Comparison of ENCODE assay signal across 11 mouse cellular contexts in the genomic region with DNA sequence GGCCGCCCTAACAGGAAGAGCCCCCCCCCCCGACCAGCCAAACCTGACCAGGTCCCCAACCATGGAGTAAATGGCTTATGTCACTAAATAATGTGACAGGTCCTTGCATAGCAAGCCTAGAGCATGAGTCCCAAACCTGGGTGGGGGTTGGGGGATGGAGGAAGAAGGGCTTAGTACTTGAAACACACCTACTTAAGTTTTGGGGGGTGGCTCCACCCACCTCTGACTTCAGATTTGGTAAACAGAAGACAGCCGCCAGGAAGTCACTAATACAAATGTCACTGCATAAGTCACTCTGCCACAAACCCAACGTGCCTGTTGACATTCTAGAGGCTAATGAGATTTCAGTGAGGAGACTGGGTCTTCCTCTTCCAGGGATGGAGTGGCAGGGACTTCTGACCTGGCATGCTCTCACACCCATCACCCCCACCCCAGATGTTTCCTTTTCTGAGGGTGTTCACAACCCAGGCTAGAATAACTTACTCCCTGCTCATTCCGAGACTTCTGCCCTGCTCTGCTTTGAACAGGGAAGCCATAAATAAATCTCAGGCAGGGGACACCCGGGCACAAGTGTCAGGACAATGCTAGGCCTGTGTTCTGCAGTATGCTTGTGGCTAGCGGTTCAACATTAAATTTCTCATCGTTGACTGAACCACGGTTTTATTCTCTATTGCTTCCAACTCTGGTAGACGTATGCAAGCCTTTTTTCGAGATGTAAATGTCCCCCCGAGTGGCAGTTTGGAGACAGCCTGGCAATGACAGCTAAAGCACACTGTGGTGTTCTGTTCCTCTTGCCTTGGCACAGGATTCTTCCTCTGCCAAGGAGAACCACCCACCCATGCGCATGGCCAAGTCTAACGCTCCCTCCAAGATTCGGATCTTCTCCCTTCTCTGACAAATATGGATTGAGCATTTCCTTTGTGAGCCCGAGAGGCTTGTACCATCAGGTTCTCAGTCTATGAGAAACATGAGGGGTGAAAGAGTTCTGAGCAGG.
DNase-seq lines count a peak whose midpoint lies in the region; ATAC-seq and TF ChIP-seq lines count a peak whose summit lies in the region.
"Had no signal": no experiment of that assay in that cellular context is flagged by ENCODE, and none has a peak within 500 bp of the region (broad histone marks: within the 10 kb centered on the region; RNA-seq: fewer than 3 reads in every experiment).

No protein-coding gene starts in this region.

- TF ChIP-seq POLR2A in thymus, adult 2 months (IDR thresholded peaks at IDR 0.05; ENCODE audit: control insufficient read depth, extremely low read depth, insufficient read depth, low read length, poor library complexity) = no peak

- no peaks in the 10 kb centered on the region for H3K27me3 ChIP-seq in lung, embryonic 15.5 days
- no peaks in the 10 kb centered on the region for H3K27me3 ChIP-seq in thymus, adult 2 months (ENCODE audit: control insufficient read depth, insufficient read depth, low read length)
- peaks cover 5% of the 10 kb centered on the region; the same call in 1 of the 2 replicates for H3K27me3 ChIP-seq in limb, embryonic 10.5 days (ENCODE audit: low read depth, poor library complexity, severe bottlenecking)
- H3K27me3 ChIP-seq: forebrain, embryonic 12.5 days had no signal

- no peak overlapping the region for H3K4me3 ChIP-seq in lung, embryonic 15.5 days
- H3K4me3 ChIP-seq in thymus, adult 2 months (ENCODE audit: control insufficient read depth, insufficient read depth, low read length) = no peak overlapping the region
- no peak overlapping the region for H3K4me3 ChIP-seq in limb, embryonic 10.5 days
- H3K4me3 ChIP-seq: forebrain, embryonic 12.5 days; heart, embryonic 10.5 days had no signal

- ATAC-seq in lung, embryonic 15.5 days (ENCODE audit: borderline replicate concordance, extremely low read depth, low FRiP score, low TSS enrichment) = 0 out of 2 replicates have a peak, but pooled peaks have one; percentile 23
- no peak for ATAC-seq in erythroblast, adult 5-6 weeks (replicated peaks; ENCODE audit: low FRiP score, poor library complexity, severe bottlenecking)
- ATAC-seq: hindbrain, embryonic 16.5 days had no signal

- H3K9ac ChIP-seq in lung, embryonic 15.5 days = no peak overlapping the region
- H3K9ac ChIP-seq: forebrain, embryonic 12.5 days had no signal

- no peak overlapping the region for H3K4me2 ChIP-seq in lung, embryonic 15.5 days
- H3K4me2 ChIP-seq: forebrain, embryonic 12.5 days; midbrain, embryonic 11.5 days had no signal

- 55% methylated on average over 16 of the region's 16 CpGs for WGBS in lung, embryonic 15.5 days
- 65% methylated on average over 16 of the region's 16 CpGs for WGBS in thymus, adult 2 months
- WGBS in limb, embryonic 10.5 days = 77% methylated on average over 16 of the region's 16 CpGs

- TF ChIP-seq CTCF in thymus, adult 2 months (IDR thresholded peaks at IDR 0.05; ENCODE audit: borderline replicate concordance, control insufficient read depth, extremely low read depth, insufficient read depth, low read length, poor library complexity) = no peak

- no peak for DNase-seq in lung, postnatal 25 days (ENCODE audit: low spot score)
- DNase-seq in induced T-regulatory cell, adult 2 months (ENCODE audit: low read depth) = peak; percentile 76
- DNase-seq in kidney, postnatal 36 days = peak; percentile 30 to 47
- peak; percentile 42 for DNase-seq in thymus, adult 2 months
- no peak for DNase-seq in limb, embryonic 10.5 days (ENCODE audit: low spot score)

- H3K36me3 ChIP-seq in lung, embryonic 15.5 days = no peaks in the 10 kb centered on the region
- H3K36me3 ChIP-seq in thymus, adult 2 months (ENCODE audit: control insufficient read depth, insufficient read depth, low read length) = no peaks in the 10 kb centered on the region
- H3K36me3 ChIP-seq in limb, embryonic 10.5 days = no peaks in the 10 kb centered on the region
- H3K36me3 ChIP-seq: forebrain, embryonic 12.5 days; heart, embryonic 10.5 days had no signal

- H3K27ac ChIP-seq in lung, embryonic 15.5 days = no peak overlapping the region
- H3K27ac ChIP-seq in thymus, adult 2 months (ENCODE audit: control insufficient read depth, insufficient read depth, low read length) = no peak overlapping the region
- H3K27ac ChIP-seq in limb, embryonic 10.5 days = no peak overlapping the region
- H3K27ac ChIP-seq: forebrain, embryonic 12.5 days; heart, embryonic 10.5 days had no signal

- no peaks in the 10 kb centered on the region for H3K9me3 ChIP-seq in lung, embryonic 15.5 days
- no peaks in the 10 kb centered on the region for H3K9me3 ChIP-seq in limb, embryonic 10.5 days (replicated peaks)
- H3K9me3 ChIP-seq: forebrain, embryonic 12.5 days; heart, embryonic 10.5 days had no signal

- H3K4me1 ChIP-seq in lung, embryonic 15.5 days = peaks cover 13% of the 10 kb centered on the region; the same call in 1 of the 2 replicates
- peaks cover 29% of the 10 kb centered on the region for H3K4me1 ChIP-seq in thymus, adult 2 months (replicated peaks; ENCODE audit: control insufficient read depth, insufficient read depth, low read length)
- peaks cover 10% of the 10 kb centered on the region; the same call in 1 of the 2 replicates for H3K4me1 ChIP-seq in limb, embryonic 10.5 days
- H3K4me1 ChIP-seq: forebrain, embryonic 12.5 days had no signal

Comparison
In these comparisons a context has a peak if more than half of its experiments do, and no peak if none do; other contexts are left out.
1. DNase-seq: peak in induced T-regulatory cell, adult 2 months (single experiment), kidney, postnatal 36 days (2 of 2) and thymus, adult 2 months (single experiment); none in lung, postnatal 25 days (single experiment) and limb, embryonic 10.5 days (single experiment).